9 mouse cellular contexts compared by ENCODE assay signal in genomic region chr11:6695176-6695575, GRCm38 (mm10). TPM values are rescaled to one million over a fixed set of nuclear protein-coding genes. Genes with fewer than 3 reads are reported as not detected.
A peak's percentile ranks its signal among the peaks of the same experiment; 100 is the strongest.
DNase-seq lines count a peak whose midpoint lies in the region; ATAC-seq and TF ChIP-seq lines count a peak whose summit lies in the region.
"Had no signal": no experiment of that assay in that cellular context is flagged by ENCODE, and none has a peak within 500 bp of the region (broad histone marks: within the 10 kb centered on the region; RNA-seq: fewer than 3 reads in every experiment).

No protein-coding gene starts in this region.

- H3K4me3 ChIP-seq in lung, postnatal 0 days (ENCODE audit: low read depth, low read length), result no peak overlapping the region
- H3K4me3 ChIP-seq: erythroblast, embryonic 14.5 days had no signal

- H3K27ac ChIP-seq in lung, postnatal 0 days (ENCODE audit: low read length), result no peak overlapping the region

- TF ChIP-seq EP300 in lung, postnatal 0 days (IDR thresholded peaks at IDR 0.05), result peak; percentile 82

- 38% methylated on average over 12 of the region's 12 CpGs for WGBS in lung, postnatal 0 days

- no peaks in the 10 kb centered on the region for H3K27me3 ChIP-seq in lung, postnatal 0 days (replicated peaks; ENCODE audit: insufficient read depth, low read length)

- no peak overlapping the region for H3K9ac ChIP-seq in lung, postnatal 0 days (replicated peaks; ENCODE audit: low read depth)

- peak; percentile 90 to 91 for DNase-seq in CD8-positive naive resting alpha-beta T cell, adult 2 months (ENCODE audit: low read depth in 2 of 2, low spot score in 2 of 2)
- DNase-seq in adrenal gland, adult 18-20 months (ENCODE audit: low spot score in 2 of 2), result peak; percentile 72 to 76
- peak; percentile 29 for DNase-seq in heart, postnatal 25 days (ENCODE audit: low spot score)
- peak; percentile 61 for DNase-seq in lung, postnatal 0 days (ENCODE audit: low spot score)
- peak; percentile 46 for DNase-seq in thymus, postnatal 25 days
- no peak for DNase-seq in cerebellum, adult 11-12 months
- no peak for DNase-seq in cerebellum, adult 18-20 months
- DNase-seq in urinary bladder, postnatal 25 days (ENCODE audit: low spot score), result no peak

- intact Hi-C loops in heart, postnatal 25 days (cut with DNase I), result no loop called here

- no peaks in the 10 kb centered on the region for H3K36me3 ChIP-seq in lung, postnatal 0 days (ENCODE audit: insufficient read depth, low read length)

- TF ChIP-seq CTCF in lung, postnatal 0 days (IDR thresholded peaks at IDR 0.05), result no peak

- H3K4me1 ChIP-seq in lung, postnatal 0 days (ENCODE audit: insufficient read depth, low read depth, low read length), result no peaks in the 10 kb centered on the region

- no peaks in the 10 kb centered on the region for H3K9me3 ChIP-seq in lung, postnatal 0 days (ENCODE audit: low read length)

- ATAC-seq in lung, postnatal 0 days, result peak; percentile 93

- peak overlapping the region; percentile 25; the same call in 1 of the 2 replicates for H3K4me2 ChIP-seq in lung, postnatal 0 days (replicated peaks; ENCODE audit: low read depth, low read length)

RNA-seq across cellular contexts. Expression of gene Ramp3, which starts 36.9 kb away (rescaled TPM):
- total RNA-seq in adrenal gland, adult 18-20 months (2021), result 10 to 100 TPM; 18.8 to 20.3 TPM
- 1 to 10 TPM; 5.8 to 7.0 TPM for total RNA-seq in heart, postnatal 25 days (2021)
- polyA plus RNA-seq in lung, postnatal 0 days (2015; fragmentation: Nextera tagmentation; extraction: Ambion mirVana), result 9.6 and 22.1 TPM in 2 replicates
- polyA plus RNA-seq: erythroblast, embryonic 14.5 days had no signal

RNA-seq across cellular contexts. Expression of gene Wap, which starts 56.7 kb away (rescaled TPM):
- not detected for total RNA-seq in adrenal gland, adult 18-20 months (2021)
- not detected for total RNA-seq in heart, postnatal 25 days (2021)
- polyA plus RNA-seq in lung, postnatal 0 days (2015; fragmentation: Nextera tagmentation; extraction: Ambion mirVana), result 27.6 TPM in 1 of 2 replicates, not detected in the other
- polyA plus RNA-seq: erythroblast, embryonic 14.5 days had no signal

Comparison
In these comparisons a context has a peak if more than half of its experiments do, and no peak if none do; other contexts are left out.
1. DNase-seq: peak in CD8-positive naive resting alpha-beta T cell, adult 2 months (2 of 2), adrenal gland, adult 18-20 months (2 of 2), heart, postnatal 25 days (single experiment), lung, postnatal 0 days (single experiment) and thymus, postnatal 25 days (single experiment); none in cerebellum, adult 11-12 months (single experiment), cerebellum, adult 18-20 months (0 of 2) and urinary bladder, postnatal 25 days (single experiment).